Mouse (Mus musculus): ENCODE results near the gene Gramd1b. TPM values are rescaled to one million over a fixed set of nuclear protein-coding genes. Genes with fewer than 3 reads are reported as not detected.

Gene Gramd1b
- polyA plus RNA-seq, 1 experiment from 2014 or later, result 2.8 TPM

GRCm38 (mm10) chr9:40246702-40247101 lies 284.5 kb downstream of the Gramd1b start:
- Histone ChIP-seq H3K36me3 (ENCODE audit: control insufficient read depth, insufficient read depth, low read length) (no peaks in the 10 kb centered on the region), H3K4me3 (ENCODE audit: low read depth, low read length) (no peak overlapping the region), H3K27ac (replicated peaks; ENCODE audit: low read depth, low read length) (no peak overlapping the region), H3K4me1 (ENCODE audit: control insufficient read depth, insufficient read depth, low read length) (no peaks in the 10 kb centered on the region), H3K9ac (ENCODE audit: low read length) (no peak overlapping the region), H3K4me2 (ENCODE audit: low read depth, severe bottlenecking) (no peak overlapping the region), H3K27me3 (ENCODE audit: control insufficient read depth, insufficient read depth, low read length) (no peaks in the 10 kb centered on the region), H3K9me3 (ENCODE audit: control insufficient read depth, low read length) (no peaks in the 10 kb centered on the region)
- WGBS, result 83% methylated on average over 6 of the region's 6 CpGs
- ATAC-seq (ENCODE audit: insufficient number of reproducible peaks, low FRiP score, low TSS enrichment, low read depth) (no peak), DNase-seq (ENCODE audit: low spot score) (no peak)

DNA sequence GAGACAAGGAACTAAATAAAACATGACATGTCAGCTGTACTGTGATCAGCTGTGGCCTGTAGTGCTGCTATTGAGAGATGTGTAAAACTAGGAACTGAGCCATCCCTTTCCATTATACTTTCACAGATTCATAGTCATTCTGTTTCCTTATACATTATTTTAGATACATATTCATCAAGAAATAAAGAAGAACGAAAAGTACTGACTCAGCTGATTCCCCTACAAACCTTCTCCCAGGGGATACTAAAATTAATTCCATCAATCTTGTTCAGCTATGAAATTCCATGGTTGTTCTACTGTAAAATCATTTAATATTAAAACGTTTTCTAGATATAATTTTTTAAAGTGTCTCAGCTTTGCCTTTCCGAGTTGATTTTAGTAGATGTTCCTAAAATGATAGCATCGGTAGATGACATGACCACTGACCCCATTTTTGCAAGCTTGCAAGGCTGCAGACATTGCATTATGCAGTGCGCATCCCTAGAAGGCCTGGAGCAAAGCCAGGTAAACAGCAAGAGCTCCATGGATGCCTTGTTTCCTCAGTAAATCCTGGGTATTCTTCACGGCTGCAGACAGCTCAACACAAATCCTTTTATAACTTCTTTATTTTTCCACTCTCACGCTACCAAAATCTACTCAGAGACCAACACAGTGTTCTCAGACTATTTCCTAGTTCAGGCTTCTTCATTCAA lies 285.1 kb downstream of the Gramd1b start:
- Histone ChIP-seq H3K9ac (ENCODE audit: low read length) (no peak overlapping the region), H3K9me3 (ENCODE audit: control insufficient read depth, low read length) (no peaks in the 10 kb centered on the region), H3K4me3 (ENCODE audit: low read depth, low read length) (no peak overlapping the region), H3K36me3 (ENCODE audit: control insufficient read depth, insufficient read depth, low read length) (no peaks in the 10 kb centered on the region), H3K4me2 (ENCODE audit: low read depth, severe bottlenecking) (no peak overlapping the region), H3K4me1 (ENCODE audit: control insufficient read depth, insufficient read depth, low read length) (no peaks in the 10 kb centered on the region), H3K27me3 (ENCODE audit: control insufficient read depth, insufficient read depth, low read length) (0 out of 2 replicates have a peak, but pooled peaks cover 1% of the 10 kb centered on the region), H3K27ac (replicated peaks; ENCODE audit: low read depth, low read length) (no peak overlapping the region)
- DNase-seq (ENCODE audit: low spot score) (no peak), ATAC-seq (ENCODE audit: insufficient number of reproducible peaks, low FRiP score, low TSS enrichment, low read depth) (no peak)
- 83% methylated on average over 7 of the region's 7 CpGs for WGBS

DNA sequence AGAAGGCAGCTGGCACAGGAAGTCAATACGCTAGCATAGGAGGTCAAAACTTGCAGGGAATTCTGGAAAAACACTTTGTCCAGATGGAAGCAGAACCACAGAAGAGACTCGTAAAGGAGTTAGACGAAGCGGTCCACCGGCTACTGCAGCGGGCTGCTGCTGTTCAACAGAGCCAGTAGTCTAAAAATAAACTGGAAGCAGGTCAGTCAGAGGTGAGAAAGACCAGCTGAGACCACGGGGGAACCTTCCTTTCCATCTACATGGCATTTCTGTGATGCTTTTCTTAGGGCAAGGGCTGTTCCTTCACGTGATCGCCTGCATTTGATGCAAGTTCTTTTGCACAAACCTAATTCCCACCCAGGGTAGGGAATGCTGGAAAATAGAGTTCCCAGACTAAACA lies 285.7 kb downstream of the Gramd1b start:
- 63% methylated on average over 9 of the region's 9 CpGs for WGBS
- Histone ChIP-seq H3K27ac (replicated peaks; ENCODE audit: low read depth, low read length) (no peak overlapping the region), H3K4me2 (ENCODE audit: low read depth, severe bottlenecking) (no peak overlapping the region), H3K36me3 (ENCODE audit: control insufficient read depth, insufficient read depth, low read length) (no peaks in the 10 kb centered on the region), H3K27me3 (ENCODE audit: control insufficient read depth, insufficient read depth, low read length) (peaks cover 5% of the 10 kb centered on the region; the same call in 1 of the 2 replicates), H3K4me1 (ENCODE audit: control insufficient read depth, insufficient read depth, low read length) (no peaks in the 10 kb centered on the region), H3K4me3 (ENCODE audit: low read depth, low read length) (no peak overlapping the region), H3K9me3 (ENCODE audit: control insufficient read depth, low read length) (no peaks in the 10 kb centered on the region), H3K9ac (ENCODE audit: low read length) (no peak overlapping the region)
- DNase-seq (ENCODE audit: low spot score) (no peak), ATAC-seq (ENCODE audit: insufficient number of reproducible peaks, low FRiP score, low TSS enrichment, low read depth) (no peak)

Other genes with a start within 250 kb of the Gramd1b start
- gene Gm21915, start 139.2 kb upstream of the Gramd1b start, polyA plus RNA-seq (2014; fragmentation: Nextera tagmentation; extraction: Ambion mirVana), result not detected in 2 replicates
- gene Clmp, start 154.6 kb upstream of the Gramd1b start, polyA plus RNA-seq (2014; fragmentation: Nextera tagmentation; extraction: Ambion mirVana), result 62.7 and 65.3 TPM in 2 replicates

Data from limb, embryonic 11.5 days (tissue).